Mouse (Mus musculus) left cerebral cortex, postnatal 4 days (tissue): ENCODE measurements around the gene Tbxas1. TPM values are rescaled to one million over a fixed set of nuclear protein-coding genes. Genes with fewer than 3 reads are reported as not detected.
A peak's percentile ranks its signal among the peaks of the same experiment; 100 is the strongest.

Source experiments
- DNase-seq: peaks from one replicate; pipeline ENCODE4 v3.0.0-alpha.2; 2022
- intact Hi-C: fragments of 180-260 bp; cut with DNase I; formaldehyde crosslinking; loops from one replicate; pipeline ENCODE4 v1.15.1; 2025
- total RNA-seq, 2 experiments: library from RNA; stranded (reverse); gene quantifications; 2 replicates each; pipeline ENCODE4 v1.2.3; 2021

Gene Tbxas1
- total RNA-seq, 2 experiments from 2014 or later: 1.3 to 1.4 TPM

- DNase-seq: no peak
- intact Hi-C loops: no loop called here
These were observed 155.5 kb downstream of the Tbxas1 start for GRCm38 (mm10) chr6:39030714-39031113.

- intact Hi-C loops: no loop called here
- no peak for DNase-seq
These were observed 158.5 kb downstream of the Tbxas1 start for GRCm38 (mm10) chr6:39033676-39034075.

- intact Hi-C loops: no loop called here
- DNase-seq: no peak
These were observed 159.8 kb downstream of the Tbxas1 start for GRCm38 (mm10) chr6:39035039-39035438.

- no peak for DNase-seq
- intact Hi-C loops: no loop called here
These were observed 161.0 kb downstream of the Tbxas1 start for GRCm38 (mm10) chr6:39036204-39036603.

GRCm38 (mm10) chr6:39040451-39040850 lies 165.2 kb downstream of the Tbxas1 start:
- intact Hi-C loops: no loop called here
- DNase-seq: no peak

- intact Hi-C loops: no loop called here
- DNase-seq: peak; percentile 37
These were observed 173.9 kb downstream of the Tbxas1 start for GRCm38 (mm10) chr6:39049141-39049540.

- no peak for DNase-seq
- intact Hi-C loops: no loop called here
These were observed 175.6 kb downstream of the Tbxas1 start for GRCm38 (mm10) chr6:39050836-39051235.

GRCm38 (mm10) chr6:39051799-39052556 lies 176.8 kb downstream of the Tbxas1 start:
- peak; percentile 21 for DNase-seq
- intact Hi-C loops: no loop called here

- DNase-seq: peak; percentile 81
- intact Hi-C loops: no loop called here
These were observed 177.4 kb downstream of the Tbxas1 start for GRCm38 (mm10) chr6:39052636-39053035.

- peak; percentile 14 for DNase-seq
- intact Hi-C loops: no loop called here
These were observed 179.1 kb downstream of the Tbxas1 start for GRCm38 (mm10) chr6:39054206-39054864.

- intact Hi-C loops: no loop called here
- no peak for DNase-seq
These were observed 179.8 kb downstream of the Tbxas1 start for GRCm38 (mm10) chr6:39054878-39055508.

- intact Hi-C loops: no loop called here
- no peak for DNase-seq
These were observed 180.6 kb downstream of the Tbxas1 start for GRCm38 (mm10) chr6:39055831-39056261.

GRCm38 (mm10) chr6:39057161-39057560 lies 182.0 kb downstream of the Tbxas1 start:
- no peak for DNase-seq
- intact Hi-C loops: no loop called here

- no peak for DNase-seq
- intact Hi-C loops: no loop called here
These were observed 183.2 kb downstream of the Tbxas1 start for GRCm38 (mm10) chr6:39058389-39058788.

GRCm38 (mm10) chr6:39058936-39059335 lies 183.7 kb downstream of the Tbxas1 start:
- DNase-seq: no peak
- intact Hi-C loops: no loop called here

- intact Hi-C loops: no loop called here
These were observed 184.6 kb downstream of the Tbxas1 start for GRCm38 (mm10) chr6:39059547-39060497.

GRCm38 (mm10) chr6:39061180-39061579 lies 186.0 kb downstream of the Tbxas1 start:
- DNase-seq: no peak
- intact Hi-C loops: no loop called here

More at GRCm38 (mm10) chr6:39059547-39060497, 184.6 kb downstream of the Tbxas1 start:
- no peak for DNase-seq

GRCm38 (mm10) chr6:39063541-39063940 lies 188.3 kb downstream of the Tbxas1 start:
- intact Hi-C loops: no loop called here
- DNase-seq: no peak

- DNase-seq: peak; percentile 89
- intact Hi-C loops: loop anchor here (2.0 to 5.0 kb wide), 2 partner anchors 192 to 330 kb away; partner anchors contain the start of gene Tbxas1
These were observed 191.9 kb downstream of the Tbxas1 start for GRCm38 (mm10) chr6:39066935-39067578.

- no peak for DNase-seq
- intact Hi-C loops: no loop called here
These were observed 197.5 kb downstream of the Tbxas1 start for GRCm38 (mm10) chr6:39072664-39073063.
